Mouse (Mus musculus) stomach, postnatal 0 days (tissue): ENCODE data around the gene Nos2. TPM values are rescaled to one million over a fixed set of nuclear protein-coding genes. Genes with fewer than 3 reads are reported as not detected.

Source experiments
- ATAC-seq: fragments of 200-750 bp; cut with Nextera tagmentation; 2 replicates; pipeline ENCODE4 v1.8.0; 2017; ENCODE audit not compliant: low FRiP score, low TSS enrichment
- DNase-seq: peaks from one replicate; pipeline ENCODE4 v3.0.0-alpha.2; 2016; ENCODE audit warnings: low spot score
- H3K27ac ChIP-seq: fragments of 300-500 bp; sonication (generic); replicated peaks from 2 replicates; pipeline ENCODE4 v1.5.1; 2014; ENCODE audit warnings: mild to moderate bottlenecking, control low read depth
- H3K27me3 ChIP-seq: fragments of 300-500 bp; sonication (generic); 2 replicates; pipeline ENCODE4 v1.6.1; 2014; ENCODE audit warnings: low read length; ENCODE audit not compliant: control insufficient read depth, insufficient read depth
- H3K36me3 ChIP-seq: fragments of 300-500 bp; sonication (generic); 2 replicates; pipeline ENCODE4 v1.6.1; 2014; ENCODE audit warnings: low read length, mixed read lengths; ENCODE audit not compliant: control insufficient read depth, insufficient read depth
- H3K4me1 ChIP-seq: fragments of 300-500 bp; sonication (generic); replicated peaks from 2 replicates; pipeline ENCODE4 v1.6.1; 2014; ENCODE audit warnings: antibody characterized with exemption; ENCODE audit not compliant: control insufficient read depth, insufficient read depth
- H3K4me2 ChIP-seq: fragments of 300-500 bp; sonication (generic); replicated peaks from 2 replicates; pipeline ENCODE4 v1.6.1; 2014; ENCODE audit warnings: low read depth, mild to moderate bottlenecking, control low read depth, moderate library complexity
- H3K4me3 ChIP-seq: fragments of 300-500 bp; sonication (generic); 2 replicates; pipeline ENCODE4 v1.5.1; 2014; ENCODE audit warnings: low read depth, low read length, control low read depth
- H3K9ac ChIP-seq: fragments of 300-500 bp; sonication (generic); 2 replicates; pipeline ENCODE4 v1.6.1; 2014; ENCODE audit warnings: mild to moderate bottlenecking, low read length, control low read depth, mixed read lengths
- H3K9me3 ChIP-seq: fragments of 300-500 bp; sonication (generic); 2 replicates; pipeline ENCODE4 v1.6.1; 2016; ENCODE audit warnings: low read length; ENCODE audit not compliant: control insufficient read depth
- CTCF ChIP-seq: IDR thresholded peaks from 2 replicates; pipeline ENCODE4 v1.5.1; 2016; ENCODE audit warnings: antibody characterized with exemption, low read depth, mild to moderate bottlenecking, moderate library complexity
- EP300 ChIP-seq: optimal IDR thresholded peaks from 2 replicates; pipeline ENCODE3; 2016; ENCODE audit warnings: antibody characterized with exemption
- WGBS: fragments of 180-500 bp; shearing (Covaris S2); extraction: QIAGEN DNeasy Blood & Tissue Kit; methylation state at CpG from one replicate; pipeline ENCODE4 v1.1.7; 2014; 5-methylcytosine and 5-hydroxymethylcytosine counted together
- polyA plus RNA-seq: library from polyadenylated mRNA; unstranded; fragments of >200 nt; fragmentation: Nextera tagmentation; extraction: Ambion mirVana; gene quantifications from 2 replicates; pipeline ENCODE4 v1.2.1, GENCODE M21; 2015

Gene Nos2
- polyA plus RNA-seq, result 0.27 TPM in 2 replicates

DNA sequence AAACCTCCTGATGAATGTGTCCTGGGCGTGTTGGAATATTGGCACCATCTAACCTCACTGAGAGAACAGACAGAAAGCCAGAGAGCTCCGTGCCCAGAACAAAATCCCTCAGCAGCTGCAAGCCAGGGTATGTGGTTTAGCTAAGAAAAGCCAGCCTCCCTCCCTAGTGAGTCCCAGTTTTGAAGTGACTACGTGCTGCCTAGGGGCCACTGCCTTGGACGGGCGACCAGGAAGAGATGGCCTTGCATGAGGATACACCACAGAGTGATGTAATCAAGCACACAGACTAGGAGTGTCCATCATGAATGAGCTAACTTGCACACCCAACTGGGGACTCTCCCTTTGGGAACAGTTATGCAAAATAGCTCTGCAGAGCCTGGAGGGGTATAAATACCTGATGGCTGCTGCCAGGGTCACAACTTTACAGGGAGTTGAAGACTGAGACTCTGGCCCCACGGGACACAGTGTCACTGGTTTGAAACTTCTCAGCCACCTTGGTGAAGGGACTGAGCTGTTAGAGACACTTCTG is at the start of gene Nos2:
TSS of gene Nos2 (plus strand) at position 377 of the 529 bp plus-strand sequence.
- no peaks in the 10 kb centered on the region for H3K9me3 ChIP-seq
- H3K4me2 ChIP-seq, result no peak within 1 kb of the TSS
- no peak for DNase-seq
- no peaks in the 10 kb centered on the region for H3K36me3 ChIP-seq
- TF ChIP-seq EP300 (no peak), CTCF (no peak)
- WGBS, result 41% methylated on average over 6 of the region's 6 CpGs
- no peaks in the 10 kb centered on the region for H3K27me3 ChIP-seq
- H3K9ac ChIP-seq, result no peak within 1 kb of the TSS
- no peaks in the 10 kb centered on the region for H3K4me1 ChIP-seq
- H3K27ac ChIP-seq, result no peak within 1 kb of the TSS
- H3K4me3 ChIP-seq, result no peak within 1 kb of the TSS
- ATAC-seq, result no peak

- Histone ChIP-seq H3K9ac (no peak overlapping the region), H3K36me3 (no peaks in the 10 kb centered on the region), H3K9me3 (no peaks in the 10 kb centered on the region), H3K27me3 (no peaks in the 10 kb centered on the region), H3K4me2 (no peak overlapping the region), H3K4me1 (no peaks in the 10 kb centered on the region), H3K27ac (no peak overlapping the region), H3K4me3 (no peak overlapping the region)
- DNase-seq (peak; percentile 35), ATAC-seq (no peak)
- WGBS, result 78% methylated on average over 4 of the region's 4 CpGs
- TF ChIP-seq CTCF (no peak), EP300 (no peak)
Observed at GRCm38 (mm10) chr11:78870891-78871290, 49.7 kb upstream of the Nos2 start.

DNA sequence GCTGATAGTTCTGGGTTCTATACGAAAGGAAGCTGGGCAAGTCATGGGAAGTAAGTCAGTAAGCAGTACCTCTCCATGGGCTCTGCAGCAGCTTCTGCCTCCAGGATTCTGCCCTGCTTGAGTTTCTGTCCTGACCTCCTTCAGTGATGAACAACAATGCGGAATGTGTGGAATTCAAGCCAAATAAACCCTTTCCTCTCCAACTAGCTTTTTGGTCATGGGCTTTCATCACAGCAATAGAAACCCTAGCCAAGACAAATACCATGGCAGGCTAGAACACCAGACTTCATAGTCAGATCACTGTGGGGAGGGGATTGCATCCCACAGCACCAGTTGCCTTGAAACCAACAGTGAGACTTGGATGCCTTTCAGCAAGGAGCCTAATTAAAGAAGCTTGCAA is 47.8 kb upstream of the Nos2 start:
- 41% methylated on average over 2 of the region's 2 CpGs for WGBS
- Histone ChIP-seq H3K9me3 (no peaks in the 10 kb centered on the region), H3K27me3 (no peaks in the 10 kb centered on the region), H3K4me2 (no peak overlapping the region), H3K27ac (no peak overlapping the region), H3K9ac (no peak overlapping the region), H3K4me1 (no peaks in the 10 kb centered on the region), H3K4me3 (no peak overlapping the region), H3K36me3 (no peaks in the 10 kb centered on the region)
- no peak for TF ChIP-seq EP300
- TF ChIP-seq CTCF, result no peak
- ATAC-seq, result no peak
- no peak for DNase-seq

- Histone ChIP-seq H3K9me3 (no peaks in the 10 kb centered on the region), H3K27me3 (no peaks in the 10 kb centered on the region), H3K27ac (no peak overlapping the region), H3K4me1 (no peaks in the 10 kb centered on the region), H3K36me3 (no peaks in the 10 kb centered on the region), H3K9ac (no peak overlapping the region), H3K4me2 (no peak overlapping the region), H3K4me3 (no peak overlapping the region)
- 75% methylated on average over 3 of the region's 3 CpGs for WGBS
- no peak for TF ChIP-seq CTCF
- TF ChIP-seq EP300, result no peak
- DNase-seq, result no peak
- no peak for ATAC-seq
Observed at GRCm38 (mm10) chr11:78879727-78880126, 40.9 kb upstream of the Nos2 start.

DNA sequence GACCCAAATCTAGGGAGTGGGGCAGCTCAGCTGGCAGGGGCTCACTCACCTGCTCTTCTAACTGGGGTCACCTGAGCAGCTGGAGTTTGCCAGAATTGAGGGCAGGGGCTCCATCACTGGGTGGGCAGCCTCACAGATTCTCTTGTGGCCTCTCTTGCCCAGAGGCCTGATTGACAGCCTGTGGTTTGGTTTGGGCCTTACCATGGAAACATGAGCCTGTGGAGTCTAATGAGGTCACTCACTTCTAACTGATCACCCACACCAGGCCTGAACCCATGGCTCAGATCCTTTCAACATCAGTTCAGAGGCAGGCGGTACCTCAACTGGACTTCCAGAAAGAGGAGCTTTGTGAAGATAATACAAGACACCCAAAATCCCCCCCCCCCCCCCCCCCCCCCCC is 33.9 kb upstream of the Nos2 start:
- H3K4me2 ChIP-seq, result no peak overlapping the region
- TF ChIP-seq CTCF, result no peak
- no peak for TF ChIP-seq EP300
- H3K27ac ChIP-seq, result no peak overlapping the region
- H3K4me1 ChIP-seq, result no peaks in the 10 kb centered on the region; the same call in 1 of the 2 replicates
- no peaks in the 10 kb centered on the region for H3K27me3 ChIP-seq
- ATAC-seq (no peak), DNase-seq (no peak)
- 83% methylated on average over 1 of the region's 1 CpGs for WGBS
- H3K9me3 ChIP-seq, result no peaks in the 10 kb centered on the region
- H3K4me3 ChIP-seq, result no peak overlapping the region
- no peaks in the 10 kb centered on the region for H3K36me3 ChIP-seq
- no peak overlapping the region for H3K9ac ChIP-seq

DNA sequence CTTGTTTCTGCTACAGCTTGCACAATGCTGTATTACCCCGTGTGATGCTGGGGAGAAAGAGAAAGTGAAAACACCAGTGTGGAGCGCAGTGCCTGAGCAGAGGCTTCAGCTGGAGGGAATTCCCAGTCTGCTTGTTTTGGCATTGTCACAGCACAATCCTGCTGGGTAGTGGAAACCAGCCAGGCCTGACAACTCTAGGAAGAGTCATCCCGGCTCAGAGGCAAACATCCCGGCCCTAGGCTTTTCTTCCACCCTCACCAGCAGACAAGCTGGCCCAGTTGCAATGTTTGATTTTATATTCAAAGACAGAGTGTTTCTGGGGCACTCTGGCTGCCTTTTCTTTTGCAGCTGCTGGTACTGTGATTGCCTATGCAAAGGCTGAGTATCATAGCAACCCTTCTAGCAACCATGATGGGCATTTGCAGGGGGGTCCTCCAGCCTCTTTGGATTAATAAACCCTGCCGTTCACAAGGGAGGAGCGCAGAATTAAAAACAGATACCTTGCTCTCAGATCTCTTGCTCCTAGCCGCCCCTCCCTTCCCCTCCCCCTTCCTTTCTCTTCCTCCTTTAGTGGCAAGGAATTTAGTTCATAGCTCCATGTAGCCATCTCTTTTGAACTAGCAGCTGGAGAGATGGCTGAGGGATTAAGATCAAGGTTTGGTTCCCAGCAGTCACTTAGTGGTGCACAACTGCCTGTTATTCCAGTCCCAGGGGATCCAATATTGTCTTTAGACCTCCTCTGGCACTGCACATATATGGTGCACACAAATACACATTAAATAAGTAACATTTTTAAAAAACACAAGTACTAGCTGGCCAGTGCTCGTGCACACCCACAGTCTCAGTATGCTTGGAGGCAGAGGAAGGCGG is 33.2 kb upstream of the Nos2 start:
- DNase-seq (peak; percentile 47), ATAC-seq (peak; percentile 80; the same call in 1 of the 2 replicates)
- Histone ChIP-seq H3K4me2 (peak overlapping the region; percentile 25; the same call in 1 of the 2 replicates), H3K27ac (no peak overlapping the region; the same call in 1 of the 2 replicates), H3K9me3 (no peaks in the 10 kb centered on the region), H3K36me3 (no peaks in the 10 kb centered on the region), H3K9ac (peak overlapping the region; percentile 27; the same call in 1 of the 2 replicates), H3K4me1 (no peaks in the 10 kb centered on the region; the same call in 1 of the 2 replicates), H3K4me3 (no peak overlapping the region), H3K27me3 (no peaks in the 10 kb centered on the region)
- no peak for TF ChIP-seq EP300
- no peak for TF ChIP-seq CTCF
- WGBS, result 36% methylated on average over 9 of the region's 9 CpGs
